Mouse (Mus musculus) limb, embryonic 15.5 days (tissue): Measurements from ENCODE around the gene Bcl3. TPM values are rescaled to one million over a fixed set of nuclear protein-coding genes. Genes with fewer than 3 reads are reported as not detected.

ENCODE experiments used
- ATAC-seq: fragments of 200-750 bp; cut with Nextera tagmentation; 2 replicates; pipeline ENCODE4 v1.8.0; 2017; ENCODE audit warnings: low read depth, moderate TSS enrichment; ENCODE audit not compliant: insufficient number of reproducible peaks, low FRiP score, low TSS enrichment
- H3K27ac ChIP-seq: fragments of 300-500 bp; sonication (generic); 2 replicates; pipeline ENCODE4 v1.5.1; 2015; ENCODE audit warnings: moderate library complexity, mild to moderate bottlenecking, inconsistent platforms
- H3K27me3 ChIP-seq: fragments of 300-500 bp; sonication (generic); 2 replicates; pipeline ENCODE4 v1.6.1; 2015; ENCODE audit warnings: inconsistent platforms
- H3K36me3 ChIP-seq: fragments of 300-500 bp; sonication (generic); 2 replicates; pipeline ENCODE4 v1.6.1; 2015; ENCODE audit warnings: inconsistent platforms
- H3K4me1 ChIP-seq: fragments of 300-500 bp; sonication (generic); 2 replicates; pipeline ENCODE4 v1.6.1; 2015; ENCODE audit warnings: inconsistent platforms
- H3K4me2 ChIP-seq: fragments of 300-500 bp; sonication (generic); 2 replicates; pipeline ENCODE4 v1.6.1; 2015; ENCODE audit warnings: mild to moderate bottlenecking, inconsistent platforms
- H3K4me3 ChIP-seq: fragments of 300-500 bp; sonication (generic); 2 replicates; pipeline ENCODE4 v1.5.1; 2015; ENCODE audit warnings: mild to moderate bottlenecking, inconsistent platforms
- H3K9ac ChIP-seq: fragments of 300-500 bp; sonication (generic); 2 replicates; pipeline ENCODE4 v1.6.1; 2015; ENCODE audit warnings: inconsistent platforms
- H3K9me3 ChIP-seq: fragments of 300-500 bp; sonication (generic); 2 replicates; pipeline ENCODE4 v1.6.1; 2016; ENCODE audit warnings: inconsistent platforms
- WGBS: fragments of 180-500 bp; shearing (Covaris S2); methylation state at CpG from one replicate; pipeline ENCODE4 v1.1.7; 2015; 5-methylcytosine and 5-hydroxymethylcytosine counted together
- polyA plus RNA-seq: library from polyadenylated mRNA; unstranded; fragments of >200 nt; fragmentation: Nextera tagmentation; extraction: Ambion mirVana; gene quantifications from 2 replicates; pipeline ENCODE4 v1.2.1, GENCODE M21; 2015

Gene Bcl3
- polyA plus RNA-seq, 1 experiment from 2014 or later, result 3.9 TPM

DNA sequence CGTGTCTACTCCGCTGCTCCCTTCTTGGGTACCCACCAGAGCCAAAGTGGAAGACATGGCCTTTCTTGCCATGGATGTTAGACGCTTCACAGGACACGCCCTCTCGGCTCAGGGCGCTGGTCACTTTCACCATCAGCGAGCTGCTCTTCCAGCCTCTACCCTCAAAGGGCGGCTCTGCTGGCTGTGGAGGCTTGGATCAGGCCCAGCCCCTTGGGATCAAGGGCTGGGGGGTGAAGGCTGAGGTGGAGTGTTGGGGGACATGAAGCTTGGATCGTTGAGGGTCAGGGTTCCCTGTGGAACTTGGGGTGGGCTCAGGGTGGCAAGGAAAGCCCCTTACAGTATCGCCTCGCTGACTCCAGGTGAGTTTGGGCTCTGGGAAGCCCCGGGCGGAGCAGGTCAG is 63.9 kb downstream of the Bcl3 start:
- 88% methylated on average over 13 of the region's 13 CpGs for WGBS
- ATAC-seq, result no peak
- H3K4me2 ChIP-seq, result no peak overlapping the region
- peaks cover 39% of the 10 kb centered on the region for H3K36me3 ChIP-seq
- no peak overlapping the region for H3K9ac ChIP-seq
- no peaks in the 10 kb centered on the region for H3K9me3 ChIP-seq
- no peaks in the 10 kb centered on the region for H3K27me3 ChIP-seq
- no peak overlapping the region for H3K27ac ChIP-seq
- peaks cover 9% of the 10 kb centered on the region for H3K4me1 ChIP-seq
- no peak overlapping the region for H3K4me3 ChIP-seq

Other genes with a start within 250 kb of the Bcl3 start
- gene Zfp296, start 245.5 kb downstream of the Bcl3 start, polyA plus RNA-seq, result 1.00 and 1.1 TPM in 2 replicates
- 144 and 149 TPM in 2 replicates for gene Gemin7, start 245.2 kb downstream of the Bcl3 start, polyA plus RNA-seq
- 49.6 and 49.8 TPM in 2 replicates for gene Clasrp, start 218.3 kb downstream of the Bcl3 start, polyA plus RNA-seq
- 11.8 and 14.1 TPM in 2 replicates for gene Relb, start 193.3 kb downstream of the Bcl3 start, polyA plus RNA-seq
- gene Clptm1, start 157.7 kb downstream of the Bcl3 start, polyA plus RNA-seq, result 73.4 and 73.8 TPM in 2 replicates
- 1.8 and 2.7 TPM in 2 replicates for gene Apoc2, start 144.8 kb downstream of the Bcl3 start, polyA plus RNA-seq
- gene Gm44805, start 141.3 kb downstream of the Bcl3 start, polyA plus RNA-seq, result not detected in 2 replicates
- gene Apoc4, start 141.3 kb downstream of the Bcl3 start, polyA plus RNA-seq, result 0.41 TPM in 1 of 2 replicates, not detected in the other
- gene Apoc1, start 130.1 kb downstream of the Bcl3 start, polyA plus RNA-seq, result 46.2 and 57.9 TPM in 2 replicates
- 409 and 468 TPM in 2 replicates for gene Apoe, start 123.6 kb downstream of the Bcl3 start, polyA plus RNA-seq
- gene Tomm40, start 107.3 kb downstream of the Bcl3 start, polyA plus RNA-seq, result 129 and 139 TPM in 2 replicates
- 84.5 and 85.1 TPM in 2 replicates for gene Nectin2, start 72.3 kb downstream of the Bcl3 start, polyA plus RNA-seq
- gene Bcam, start 51.8 kb downstream of the Bcl3 start, polyA plus RNA-seq, result 120 and 150 TPM in 2 replicates
- gene Cblc, start 26.0 kb downstream of the Bcl3 start, polyA plus RNA-seq, result 14.6 and 15.2 TPM in 2 replicates
- gene Gm19345, start 29.2 kb upstream of the Bcl3 start, polyA plus RNA-seq, result not detected in 2 replicates
- not detected in 2 replicates for gene Ceacam16, start 38.5 kb upstream of the Bcl3 start, polyA plus RNA-seq
- gene Ceacam19, start 65.2 kb upstream of the Bcl3 start, polyA plus RNA-seq, result 11.1 and 11.2 TPM in 2 replicates
- 13.4 and 13.7 TPM in 2 replicates for gene Pvr, start 98.4 kb upstream of the Bcl3 start, polyA plus RNA-seq
- 0.15 TPM in 1 of 2 replicates, not detected in the other for gene Igsf23, start 128.0 kb upstream of the Bcl3 start, polyA plus RNA-seq
- gene Ceacam20, start 142.6 kb upstream of the Bcl3 start, polyA plus RNA-seq, result not detected in 2 replicates
- not detected in 2 replicates for gene Nlrp9b, start 168.7 kb upstream of the Bcl3 start, polyA plus RNA-seq